Mouse (Mus musculus): ENCODE results near the gene Smg7.

GRCm38 (mm10) chr1:152791269-152791668, 111.2 kb downstream of the Smg7 start:
- TF ChIP-seq CEBPB (IDR thresholded peaks at IDR 0.05; ENCODE audit: low read depth) (no peak), CTCF (IDR thresholded peaks at IDR 0.05; ENCODE audit: control insufficient read depth, insufficient read depth, insufficient read length) (no peak), USF1 (IDR thresholded peaks at IDR 0.05; ENCODE audit: low read depth) (no peak), MYOG (IDR thresholded peaks at IDR 0.05; ENCODE audit: control insufficient read depth, extremely low read depth, insufficient read length) (no peak), MAX (IDR thresholded peaks at IDR 0.05) (no peak), MYOD1 (IDR thresholded peaks at IDR 0.05; ENCODE audit: control insufficient read depth, insufficient read length, low read depth) (no peak)
